Mouse (Mus musculus) testis, adult 2 months (tissue): ENCODE data around the gene Shroom1.

ENCODE experiments used
- CTCF ChIP-seq: fragments of 200-500 bp; IDR thresholded peaks from 2 replicates; pipeline ENCODE4 v1.5.1; 2012; ENCODE audit warnings: low read depth, mild to moderate bottlenecking, inconsistent platforms, low read length, moderate library complexity; ENCODE audit not compliant: control insufficient read depth, insufficient read depth, insufficient replicate concordance
- POLR2A ChIP-seq: fragments of 200-500 bp; IDR thresholded peaks from 2 replicates; pipeline ENCODE4 v1.6.1; 2012; ENCODE audit warnings: low read depth, mild to moderate bottlenecking, inconsistent platforms, low read length, moderate library complexity; ENCODE audit not compliant: control insufficient read depth

DNA sequence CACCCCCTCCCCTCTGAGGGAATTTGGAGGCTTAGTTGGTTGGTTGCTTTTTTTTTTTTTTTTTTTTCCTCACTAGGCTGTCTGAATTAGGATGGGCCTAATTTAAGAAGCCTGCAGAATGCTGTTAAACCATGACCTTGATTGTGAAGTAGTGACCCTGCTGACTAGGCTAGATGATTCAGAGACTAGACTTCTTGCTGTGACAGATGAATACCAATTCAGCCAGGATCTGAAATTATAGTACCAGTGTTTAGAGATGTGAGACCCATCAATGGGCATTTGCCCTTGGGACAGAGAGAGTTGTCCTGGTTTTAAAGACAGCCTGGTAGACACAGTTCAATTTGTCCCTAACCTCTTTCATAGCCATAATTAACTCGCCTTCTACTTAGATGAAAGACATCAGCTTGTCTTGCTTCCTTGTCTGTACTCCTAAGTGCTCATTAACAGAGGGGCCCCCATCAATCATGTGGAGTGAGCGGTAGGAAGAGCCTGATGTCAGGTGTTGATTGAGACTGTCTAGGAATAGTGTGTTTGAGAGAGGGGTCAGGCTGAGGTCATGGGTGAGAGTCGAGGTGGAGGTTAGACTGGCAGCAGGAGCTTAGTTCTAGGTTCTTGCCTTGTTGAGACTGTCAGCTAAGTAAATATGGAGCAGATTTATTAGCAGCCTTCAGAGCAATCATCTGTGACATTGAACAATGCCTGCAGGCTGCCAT, 36.4 kb downstream of the Shroom1 start:
- TF ChIP-seq CTCF (no peak), POLR2A (no peak)
